Mouse (Mus musculus) spleen, adult 2 months (tissue): ENCODE measurements around the gene Eif3l. TPM values are rescaled to one million over a fixed set of nuclear protein-coding genes. Genes with fewer than 3 reads are reported as not detected.

ENCODE experiments used
- DNase-seq, 2 experiments: peaks; one replicate each; pipeline versions ENCODE4 v3.0.0 to v3.0.0-alpha.2; 2012 to 2021; ENCODE audit warnings: low spot score in 2 of 2, low read depth in 1 of 2
- H3K27ac ChIP-seq: fragments of 200-500 bp; 2 replicates; pipeline ENCODE4 v1.5.1; 2012; ENCODE audit warnings: low read length, inconsistent platforms; ENCODE audit not compliant: insufficient read depth
- H3K27me3 ChIP-seq: fragments of 200-500 bp; 2 replicates; pipeline ENCODE4 v1.6.1; 2012; ENCODE audit warnings: mild to moderate bottlenecking, moderate library complexity, low read length, inconsistent platforms; ENCODE audit not compliant: control insufficient read depth, insufficient read depth
- H3K36me3 ChIP-seq: fragments of 200-500 bp; 2 replicates; pipeline ENCODE4 v1.6.1; 2012; ENCODE audit warnings: mild to moderate bottlenecking, low read length, inconsistent platforms; ENCODE audit not compliant: control insufficient read depth, insufficient read depth
- H3K4me1 ChIP-seq: fragments of 200-500 bp; 2 replicates; pipeline ENCODE4 v1.6.1; 2011; ENCODE audit warnings: inconsistent platforms; ENCODE audit not compliant: control insufficient read depth, insufficient read depth, insufficient read length
- H3K4me3 ChIP-seq: fragments of 200-500 bp; 2 replicates; pipeline ENCODE4 v1.5.1; 2011; ENCODE audit warnings: mild to moderate bottlenecking, inconsistent platforms; ENCODE audit not compliant: insufficient read depth, insufficient read length; ENCODE audit errors: extremely low read depth
- CTCF ChIP-seq: fragments of 200-500 bp; IDR thresholded peaks from 2 replicates; pipeline ENCODE4 v1.5.1; 2011; ENCODE audit warnings: mild to moderate bottlenecking, inconsistent platforms; ENCODE audit not compliant: insufficient read depth, insufficient read length, insufficient replicate concordance; ENCODE audit errors: extremely low read depth
- POLR2A ChIP-seq: fragments of 200-500 bp; IDR thresholded peaks from 2 replicates; pipeline ENCODE4 v1.6.1; 2011; ENCODE audit warnings: low read depth, low read length, inconsistent platforms
- WGBS: fragments of 180-500 bp; shearing (Covaris S2); methylation state at CpG from one replicate; pipeline ENCODE4 v1.1.7; 2018; 5-methylcytosine and 5-hydroxymethylcytosine counted together
- polyA plus RNA-seq: library from polyadenylated mRNA; depleted of rRNA; stranded (reverse); fragments of >200 nt; gene quantifications from 2 replicates; pipeline ENCODE4 v1.2.3, GENCODE M21; 2012

Eif3l gene
- polyA plus RNA-seq, 1 experiment: 85.7 TPM

DNA sequence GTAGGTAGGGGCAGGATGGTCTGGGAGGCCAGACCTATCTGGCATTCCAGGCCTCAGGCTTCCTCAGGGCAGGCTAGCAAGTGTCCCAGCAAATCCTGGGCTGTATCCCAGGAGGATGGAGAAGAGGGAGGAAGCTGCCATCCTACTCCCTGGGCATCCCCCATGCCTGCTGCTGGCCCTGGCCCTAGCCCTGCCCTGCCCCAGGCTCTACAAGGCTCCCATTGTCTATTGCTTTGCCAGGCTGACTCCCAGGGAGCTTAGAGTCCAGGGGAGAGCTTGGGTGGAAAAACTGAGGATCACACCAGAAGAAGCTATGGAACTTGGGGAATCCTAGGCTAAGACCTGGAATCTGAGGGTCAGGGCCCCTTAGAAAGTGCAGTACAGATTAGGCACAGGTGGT lies 26.6 kb downstream of the Eif3l start:
- Histone ChIP-seq H3K4me3 (no peak overlapping the region), H3K36me3 (no peaks in the 10 kb centered on the region), H3K27me3 (no peaks in the 10 kb centered on the region), H3K4me1 (no peaks in the 10 kb centered on the region), H3K27ac (no peak overlapping the region)
- no peak for DNase-seq
- TF ChIP-seq CTCF (no peak), POLR2A (no peak)

DNA sequence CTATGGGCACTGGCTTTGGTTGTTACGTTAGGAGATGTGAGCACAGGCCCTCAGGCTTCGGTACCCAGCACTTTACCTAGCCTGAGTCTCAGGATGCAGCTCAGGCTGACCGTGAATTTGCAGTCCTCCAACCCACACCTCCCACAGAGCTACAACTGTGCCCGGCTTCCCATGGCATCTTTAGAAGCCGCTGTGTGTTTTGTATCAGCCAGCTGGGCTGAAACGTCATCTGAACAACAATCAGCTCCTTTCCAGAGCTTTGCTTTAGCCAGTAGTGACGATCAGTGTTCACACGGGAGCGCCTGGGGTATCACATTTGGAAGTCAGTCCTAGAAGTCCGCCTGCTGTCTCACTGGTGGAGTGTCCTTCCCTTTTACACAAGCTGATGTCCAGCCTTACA lies 28.3 kb downstream of the Eif3l start:
- TF ChIP-seq CTCF: no peak
- no peak for TF ChIP-seq POLR2A
- 87% methylated on average over 10 of the region's 10 CpGs for WGBS
- DNase-seq: no peak

DNA sequence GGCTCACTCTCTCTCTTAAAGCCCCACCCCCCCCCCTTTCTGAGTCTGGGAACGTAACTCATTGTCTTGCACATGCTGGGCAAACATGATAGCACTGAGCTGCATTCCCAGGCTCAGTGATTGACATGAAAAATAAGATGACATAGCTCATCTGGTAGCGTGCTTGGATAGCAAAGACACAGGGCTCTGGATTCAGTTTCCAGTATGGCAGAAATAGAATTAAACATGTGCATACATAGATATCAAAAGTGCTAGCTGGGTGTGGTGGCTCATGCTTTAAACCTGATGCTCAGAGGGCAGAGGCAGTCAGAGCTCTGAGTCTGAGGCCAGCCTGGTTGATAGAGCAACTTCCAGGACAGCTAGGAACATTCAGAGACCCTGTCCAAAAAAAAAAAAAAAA lies 30.8 kb downstream of the Eif3l start:
- Histone ChIP-seq H3K4me3 (no peak overlapping the region), H3K27ac (no peak overlapping the region), H3K27me3 (no peaks in the 10 kb centered on the region), H3K36me3 (no peaks in the 10 kb centered on the region), H3K4me1 (no peaks in the 10 kb centered on the region)
- DNase-seq: no peak
- TF ChIP-seq CTCF (no peak), POLR2A (no peak)
- WGBS: 86% methylated on average over 2 of the region's 2 CpGs

More for the DNA sequence above, 28.3 kb downstream of the Eif3l start:
- H3K4me3 ChIP-seq: no peak overlapping the region
- H3K36me3 ChIP-seq: no peaks in the 10 kb centered on the region
- no peaks in the 10 kb centered on the region for H3K4me1 ChIP-seq
- no peak overlapping the region for H3K27ac ChIP-seq
- no peaks in the 10 kb centered on the region for H3K27me3 ChIP-seq

DNA sequence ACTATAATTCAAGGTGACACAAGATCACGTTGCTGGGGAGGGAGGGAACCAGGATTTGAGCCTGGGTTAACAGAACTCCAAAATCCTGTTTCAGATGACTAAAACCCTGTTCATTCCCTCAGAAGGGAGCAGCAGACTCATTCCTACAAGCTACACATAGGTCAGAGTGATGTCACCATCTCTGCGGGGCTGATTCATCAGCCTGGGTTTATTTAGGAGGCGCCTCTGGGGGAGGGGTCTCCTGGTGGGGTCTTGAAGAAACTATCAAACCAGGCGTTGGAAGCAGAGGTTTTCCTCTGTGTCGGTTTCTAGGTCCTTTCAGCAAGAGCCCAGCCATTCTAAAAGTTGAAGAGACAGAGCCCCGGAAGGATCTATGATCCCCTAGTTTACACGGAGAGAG lies 33.0 kb downstream of the Eif3l start:
- H3K27me3 ChIP-seq: no peaks in the 10 kb centered on the region
- H3K36me3 ChIP-seq: 0 out of 2 replicates have a peak, but pooled peaks cover 2% of the 10 kb centered on the region
- no peak overlapping the region for H3K27ac ChIP-seq
- WGBS: 58% methylated on average over 7 of the region's 7 CpGs
- H3K4me3 ChIP-seq: no peak overlapping the region
- no peak for TF ChIP-seq POLR2A
- DNase-seq: no peak
- no peaks in the 10 kb centered on the region for H3K4me1 ChIP-seq

DNA sequence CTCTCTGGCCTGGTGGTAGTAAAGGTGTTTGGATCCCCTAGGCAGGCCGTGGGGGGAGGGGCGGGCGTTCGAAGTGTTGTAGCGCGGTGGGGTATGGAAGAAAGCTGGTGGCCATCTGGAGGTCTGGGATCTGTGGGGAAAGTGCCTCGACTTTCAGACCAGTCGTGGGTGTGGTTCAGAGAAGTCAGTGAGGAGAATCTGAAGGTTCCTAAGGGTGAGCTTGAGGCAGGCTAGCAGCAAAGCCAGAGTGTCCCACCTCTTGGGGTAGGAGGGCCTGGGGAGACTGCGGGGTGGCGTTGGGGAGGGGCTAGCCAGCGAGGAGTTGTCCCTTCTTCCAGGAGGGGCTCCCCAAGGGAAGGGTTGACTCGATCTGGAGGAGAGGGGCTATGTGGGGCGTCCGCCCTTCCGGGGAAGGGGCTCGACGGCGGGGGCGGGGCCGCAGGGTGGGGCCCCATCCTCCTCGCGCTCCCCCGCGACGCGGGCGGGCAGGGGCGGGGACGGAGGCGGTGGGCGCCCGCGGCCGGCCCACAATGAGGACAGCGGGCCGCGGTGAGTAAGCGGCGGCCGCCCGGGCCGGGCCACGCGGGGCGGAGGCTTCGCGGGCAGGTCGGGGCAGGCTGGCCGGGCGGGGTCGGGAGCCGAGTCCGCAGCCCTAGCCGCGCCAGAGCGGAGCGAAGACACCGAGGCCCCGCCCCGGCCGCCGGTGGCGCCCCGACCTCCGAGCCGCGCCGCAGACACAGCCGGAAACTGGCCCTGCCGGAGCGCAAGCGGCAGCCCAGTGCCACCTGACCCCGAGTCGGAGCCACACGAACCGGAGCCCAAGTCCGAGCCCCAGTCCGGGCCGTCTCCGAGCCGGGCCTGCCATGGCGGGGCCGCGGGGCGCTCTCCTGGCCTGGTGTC lies 33.7 kb downstream of the Eif3l start, which contains the start of gene Micall1:
Gene Micall1 (plus strand): TSS at position 478 of the 900 bp plus-strand sequence.
- H3K36me3 ChIP-seq: 0 out of 2 replicates have a peak, but pooled peaks cover 3% of the 10 kb centered on the region
- TF ChIP-seq CTCF (no peak), POLR2A (peak; percentile 20; the same call in 1 of the 2 replicates)
- WGBS: 2% methylated on average over 75 of the region's 85 CpGs
- H3K27ac ChIP-seq: peak within 1 kb of the TSS; percentile 84
- no peaks in the 10 kb centered on the region for H3K27me3 ChIP-seq
- peak within 1 kb of the TSS; percentile 80 for H3K4me3 ChIP-seq
- no peaks in the 10 kb centered on the region for H3K4me1 ChIP-seq
- peak; percentile 26 to 70 for DNase-seq

DNA sequence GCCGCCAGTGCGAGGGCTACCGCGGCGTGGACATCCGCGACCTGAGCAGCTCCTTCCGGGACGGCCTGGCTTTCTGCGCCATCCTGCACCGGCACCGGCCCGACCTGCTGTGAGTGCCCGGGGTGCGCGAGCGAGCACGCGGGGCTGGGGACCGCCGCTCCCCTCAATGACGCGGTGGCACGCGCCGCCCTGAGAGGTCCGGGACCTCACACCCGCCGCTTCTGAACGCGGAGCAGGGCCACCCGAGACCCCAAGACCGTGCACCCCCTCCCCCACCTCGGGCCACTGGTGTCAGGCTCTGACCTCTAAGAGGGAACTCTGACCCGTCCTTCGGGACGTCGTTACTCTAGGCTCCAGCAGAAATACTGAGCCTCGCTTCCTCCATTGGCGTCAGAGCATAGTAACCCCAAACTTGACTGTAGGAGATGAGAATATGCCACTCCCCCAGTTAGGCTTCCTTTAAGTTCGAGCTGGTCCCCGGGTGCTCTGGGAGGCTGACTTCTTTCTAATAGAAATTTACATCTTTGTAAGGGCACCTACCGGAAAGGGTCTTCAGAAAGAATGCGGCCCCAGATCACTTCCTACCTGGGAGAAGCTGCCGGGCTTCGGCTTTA lies 34.4 kb downstream of the Eif3l start:
- Histone ChIP-seq H3K4me1 (no peaks in the 10 kb centered on the region; the same call in 1 of the 2 replicates), H3K36me3 (0 out of 2 replicates have a peak, but pooled peaks cover 3% of the 10 kb centered on the region), H3K27ac (peak overlapping the region; percentile 84), H3K4me3 (peak overlapping the region; percentile 80), H3K27me3 (no peaks in the 10 kb centered on the region)
- TF ChIP-seq POLR2A (no peak), CTCF (no peak)
- under 1% methylated on average over 46 of the region's 46 CpGs for WGBS
- DNase-seq: no peak
